Mouse (Mus musculus) embryonic facial prominence, embryonic 15.5 days (tissue): ENCODE measurements around the gene Grk6. TPM values are rescaled to one million over a fixed set of nuclear protein-coding genes. Genes with fewer than 3 reads are reported as not detected.

ENCODE experiments used
- ATAC-seq: fragments of 200-750 bp; cut with Nextera tagmentation; 2 replicates; pipeline ENCODE4 v1.8.0; 2017; ENCODE audit warnings: low read depth, moderate TSS enrichment; ENCODE audit not compliant: insufficient number of reproducible peaks, low FRiP score, low TSS enrichment
- H3K27ac ChIP-seq: fragments of 300-500 bp; sonication (generic); replicated peaks from 2 replicates; pipeline ENCODE4 v1.5.1; 2015; ENCODE audit warnings: mild to moderate bottlenecking, inconsistent platforms
- H3K27me3 ChIP-seq: fragments of 300-500 bp; sonication (generic); 2 replicates; pipeline ENCODE4 v1.6.1; 2015; ENCODE audit warnings: inconsistent platforms
- H3K36me3 ChIP-seq: fragments of 300-500 bp; sonication (generic); 2 replicates; pipeline ENCODE4 v1.6.1; 2015; ENCODE audit warnings: mild to moderate bottlenecking, inconsistent platforms
- H3K4me1 ChIP-seq: fragments of 300-500 bp; sonication (generic); 2 replicates; pipeline ENCODE4 v1.6.1; 2015; ENCODE audit warnings: inconsistent platforms
- H3K4me2 ChIP-seq: fragments of 300-500 bp; sonication (generic); replicated peaks from 2 replicates; pipeline ENCODE4 v1.6.1; 2015; ENCODE audit warnings: mild to moderate bottlenecking, inconsistent platforms
- H3K4me3 ChIP-seq: fragments of 300-500 bp; sonication (generic); replicated peaks from 2 replicates; pipeline ENCODE4 v1.5.1; 2015; ENCODE audit warnings: mild to moderate bottlenecking, inconsistent platforms
- H3K9ac ChIP-seq: fragments of 300-500 bp; sonication (generic); 2 replicates; pipeline ENCODE4 v1.6.1; 2015; ENCODE audit warnings: inconsistent platforms
- H3K9me3 ChIP-seq: fragments of 300-500 bp; sonication (generic); replicated peaks from 2 replicates; pipeline ENCODE4 v1.6.1; 2016; ENCODE audit warnings: inconsistent platforms
- WGBS: fragments of 180-500 bp; shearing (Covaris S2); methylation state at CpG from one replicate; pipeline ENCODE4 v1.1.7; 2015; 5-methylcytosine and 5-hydroxymethylcytosine counted together
- polyA plus RNA-seq: library from polyadenylated mRNA; unstranded; fragments of >200 nt; fragmentation: Nextera tagmentation; extraction: Ambion mirVana; gene quantifications from 2 replicates; pipeline ENCODE4 v1.2.1, GENCODE M21; 2015

Gene Grk6
- polyA plus RNA-seq, 1 experiment from 2014 or later = 45.1 TPM

DNA sequence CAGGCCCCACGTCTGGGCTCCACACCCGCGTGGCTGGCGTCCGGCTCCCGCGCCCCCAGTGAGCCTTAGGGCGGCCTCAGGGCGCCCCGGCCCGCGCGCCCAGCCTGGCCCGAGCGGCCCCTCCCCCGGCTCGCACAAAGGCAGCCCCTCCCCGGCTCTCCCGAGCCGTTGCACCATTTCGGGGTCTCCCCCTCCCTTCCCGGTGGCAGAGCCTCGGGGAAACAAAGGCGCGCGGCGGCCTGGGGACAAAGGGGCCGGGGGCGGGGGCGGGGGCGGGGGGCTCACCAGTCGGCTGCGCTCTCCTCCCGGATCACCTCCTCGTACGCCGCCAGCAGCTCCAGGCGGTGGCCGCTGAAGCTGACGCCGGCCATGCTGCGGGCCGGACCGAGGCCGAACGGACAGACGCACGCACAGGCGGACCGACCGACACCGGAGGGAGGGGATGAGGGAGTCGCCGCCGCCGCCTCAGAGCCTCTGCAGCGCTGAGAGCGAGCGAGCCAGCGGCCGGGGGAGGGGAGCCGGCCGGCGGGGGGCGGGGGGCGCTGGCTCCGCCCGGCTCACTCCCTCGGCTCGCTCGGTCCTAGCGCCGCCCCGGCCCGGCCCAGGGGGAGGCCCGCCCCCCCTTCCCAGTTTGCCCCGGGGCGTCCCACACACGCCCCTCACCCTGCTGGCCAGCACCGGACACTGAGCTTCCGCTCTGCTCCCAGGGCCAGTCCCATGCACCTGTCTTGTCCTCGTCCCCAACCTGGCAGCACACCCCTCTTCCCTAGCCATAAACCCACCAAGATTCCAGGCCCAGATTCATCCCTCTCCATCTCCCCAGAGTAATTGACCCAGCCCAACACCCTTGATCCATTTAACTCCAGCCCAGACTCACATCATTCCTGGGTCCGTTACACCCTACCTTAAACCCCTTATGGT lies 43.0 kb downstream of the Grk6 start, which contains the start of gene Dbn1:
Gene Dbn1 (minus strand): TSS at position 534 of the 921 bp plus-strand sequence.
- Histone ChIP-seq H3K4me1 (peaks cover 48% of the 10 kb centered on the region), H3K4me2 (peak within 1 kb of the TSS; percentile 80), H3K9me3 (no peaks in the 10 kb centered on the region), H3K27ac (peak within 1 kb of the TSS; percentile 89), H3K36me3 (peaks cover 2% of the 10 kb centered on the region; the same call in 1 of the 2 replicates), H3K4me3 (peak within 1 kb of the TSS; percentile 99), H3K9ac (peak within 1 kb of the TSS; percentile 98), H3K27me3 (no peaks in the 10 kb centered on the region)
- peak; percentile 90 for ATAC-seq
- WGBS = under 1% methylated on average over 66 of the region's 83 CpGs

DNA sequence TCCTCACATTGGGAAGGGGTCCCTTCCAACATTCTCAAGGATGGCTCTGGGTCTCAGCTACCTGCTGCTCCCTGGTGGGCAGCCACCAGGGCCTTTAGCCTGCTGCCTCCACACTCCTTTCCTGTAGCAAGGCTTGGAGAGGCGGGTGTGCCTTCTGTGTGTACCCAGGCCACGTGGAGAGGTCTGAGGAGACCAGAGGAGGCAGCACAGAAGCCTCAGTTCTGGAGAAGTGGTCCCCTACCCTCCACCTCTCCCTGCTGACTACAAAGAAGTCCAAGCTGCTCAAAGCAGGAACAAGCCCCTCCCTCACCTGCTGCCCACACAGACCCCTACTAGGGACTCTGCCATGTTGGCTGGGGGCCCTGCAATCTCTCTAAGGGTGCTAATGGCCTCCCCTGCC lies 49.4 kb downstream of the Grk6 start:
- no peak overlapping the region for H3K9ac ChIP-seq
- no peak for ATAC-seq
- 21% methylated on average over 2 of the region's 2 CpGs for WGBS

DNA sequence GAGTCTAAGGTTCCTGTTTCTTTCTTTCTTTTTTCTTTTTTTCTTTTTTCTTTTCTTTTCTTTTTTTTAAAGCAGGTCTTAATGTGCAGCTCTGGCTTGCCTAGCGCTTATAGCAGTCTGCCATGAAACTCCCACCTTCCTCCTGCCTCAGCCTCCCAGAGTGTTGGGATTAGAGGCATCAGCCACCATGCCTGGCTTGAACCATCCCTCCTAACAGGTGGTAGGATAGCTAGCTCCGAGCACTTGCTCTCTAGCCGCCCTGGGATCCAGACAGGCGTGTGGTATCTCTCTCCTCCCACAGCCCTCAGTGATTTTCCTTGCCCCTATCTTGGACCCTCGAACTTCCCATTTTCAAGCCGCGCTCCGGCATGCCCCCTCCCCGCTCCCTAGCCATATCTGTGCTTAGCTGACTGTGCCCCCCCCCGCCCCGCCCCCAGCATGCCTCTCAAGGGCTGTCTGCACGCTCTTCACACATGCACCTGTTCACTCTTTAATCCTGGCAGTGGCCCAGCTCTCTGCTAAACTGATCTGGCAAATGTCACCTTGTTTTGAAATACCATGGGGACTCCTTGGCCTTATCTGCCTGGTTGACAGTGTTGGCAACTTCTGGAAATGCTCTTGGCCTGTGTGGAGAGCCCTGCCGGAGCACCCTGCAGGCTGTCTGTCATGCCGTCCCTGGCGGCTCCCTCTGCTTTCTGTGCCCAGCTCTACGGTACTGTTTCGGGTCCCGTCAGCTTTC lies 50.2 kb downstream of the Grk6 start:
- Histone ChIP-seq H3K9ac (no peak overlapping the region), H3K4me3 (no peak overlapping the region), H3K4me1 (peaks cover 26% of the 10 kb centered on the region), H3K36me3 (peaks cover 13% of the 10 kb centered on the region), H3K4me2 (no peak overlapping the region), H3K9me3 (no peaks in the 10 kb centered on the region), H3K27ac (no peak overlapping the region), H3K27me3 (no peaks in the 10 kb centered on the region)
- 17% methylated on average over 18 of the region's 18 CpGs for WGBS
- peak; percentile 58; the same call in 1 of the 2 replicates for ATAC-seq

More for the DNA sequence above, 49.4 kb downstream of the Grk6 start:
- Histone ChIP-seq H3K9me3 (no peaks in the 10 kb centered on the region), H3K27me3 (no peaks in the 10 kb centered on the region), H3K36me3 (peaks cover 13% of the 10 kb centered on the region), H3K27ac (no peak overlapping the region), H3K4me1 (peaks cover 26% of the 10 kb centered on the region), H3K4me2 (no peak overlapping the region), H3K4me3 (no peak overlapping the region)

DNA sequence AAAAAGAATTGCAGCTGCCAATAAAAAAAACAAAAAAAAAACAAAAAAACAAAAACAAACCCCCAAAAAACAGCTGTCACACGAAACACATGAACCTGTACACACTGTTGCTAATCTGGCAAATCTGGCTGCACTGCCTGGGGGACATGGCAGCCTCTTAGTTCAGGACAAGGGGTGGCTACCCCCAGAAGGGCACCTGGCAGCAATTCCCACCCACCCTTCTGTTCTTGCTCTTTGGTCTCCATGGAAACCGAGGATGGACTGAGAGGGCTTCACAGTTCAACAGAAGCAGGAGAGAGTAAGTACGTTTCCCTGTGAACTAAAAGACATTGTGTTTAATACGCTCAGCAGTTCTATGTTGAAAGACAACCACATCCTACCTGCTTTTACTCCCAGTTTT lies 50.8 kb downstream of the Grk6 start:
- H3K27ac ChIP-seq = peak overlapping the region; percentile 48; the same call in 1 of the 2 replicates
- peaks cover 17% of the 10 kb centered on the region for H3K36me3 ChIP-seq
- H3K4me1 ChIP-seq = peaks cover 26% of the 10 kb centered on the region
- no peaks in the 10 kb centered on the region for H3K27me3 ChIP-seq
- H3K4me2 ChIP-seq = 0 out of 2 replicates have a peak overlapping the region, but pooled peaks have one; percentile 6
- no peak for ATAC-seq
- H3K4me3 ChIP-seq = no peak overlapping the region
- H3K9ac ChIP-seq = no peak overlapping the region
- WGBS = 35% methylated on average over 4 of the region's 4 CpGs
- H3K9me3 ChIP-seq = no peaks in the 10 kb centered on the region

DNA sequence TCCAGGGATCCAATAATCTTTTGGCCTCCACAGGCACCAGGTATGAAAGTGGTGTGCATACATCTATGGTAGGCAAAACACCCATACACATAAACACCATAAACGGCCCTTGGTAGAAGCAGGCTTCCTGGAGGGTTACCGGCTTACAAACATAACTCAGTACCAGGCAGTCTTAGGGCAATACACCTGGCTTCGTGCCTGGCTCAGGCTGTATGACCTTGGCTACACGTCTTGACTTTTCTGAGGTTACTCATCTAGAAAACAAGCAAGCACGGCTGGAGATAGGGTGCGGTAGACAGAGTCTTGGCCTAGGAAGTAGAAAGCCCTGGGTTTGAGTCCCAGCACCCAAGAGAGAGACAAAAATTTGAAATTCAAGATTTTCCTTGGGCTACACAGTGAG lies 51.8 kb downstream of the Grk6 start:
- no peaks in the 10 kb centered on the region for H3K9me3 ChIP-seq
- peaks cover 22% of the 10 kb centered on the region for H3K36me3 ChIP-seq
- H3K4me2 ChIP-seq = no peak overlapping the region
- WGBS = 83% methylated on average over 6 of the region's 6 CpGs
- ATAC-seq = no peak
- H3K27ac ChIP-seq = no peak overlapping the region
- no peak overlapping the region for H3K9ac ChIP-seq
- no peaks in the 10 kb centered on the region for H3K27me3 ChIP-seq
- no peak overlapping the region for H3K4me3 ChIP-seq
- H3K4me1 ChIP-seq = peaks cover 26% of the 10 kb centered on the region

DNA sequence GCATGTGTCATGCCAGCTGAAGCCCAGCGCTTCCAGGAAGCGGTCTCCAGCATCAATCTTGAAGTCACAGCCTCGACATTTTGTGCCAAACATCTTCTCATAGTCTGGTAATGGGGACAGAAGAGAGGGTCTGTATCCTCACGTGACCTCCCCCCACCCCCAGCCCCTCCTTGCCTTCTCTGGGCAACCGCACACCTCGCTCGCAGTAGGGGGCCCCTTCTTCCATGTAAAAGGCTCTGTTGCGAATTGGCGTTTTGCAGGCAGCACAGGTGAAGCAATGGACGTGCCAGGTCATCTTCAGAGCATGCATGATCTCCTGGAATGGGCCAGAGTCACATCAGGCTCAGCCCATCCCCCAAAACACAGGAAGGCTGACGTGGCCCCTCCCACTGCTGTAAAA lies 54.0 kb downstream of the Grk6 start:
- H3K27ac ChIP-seq = no peak overlapping the region
- H3K27me3 ChIP-seq = no peaks in the 10 kb centered on the region
- no peak overlapping the region for H3K4me2 ChIP-seq
- H3K4me3 ChIP-seq = no peak overlapping the region
- 63% methylated on average over 11 of the region's 11 CpGs for WGBS
- no peak overlapping the region for H3K9ac ChIP-seq
- H3K4me1 ChIP-seq = peaks cover 26% of the 10 kb centered on the region
- no peak for ATAC-seq
- peaks cover 44% of the 10 kb centered on the region for H3K36me3 ChIP-seq
- H3K9me3 ChIP-seq = no peaks in the 10 kb centered on the region

DNA sequence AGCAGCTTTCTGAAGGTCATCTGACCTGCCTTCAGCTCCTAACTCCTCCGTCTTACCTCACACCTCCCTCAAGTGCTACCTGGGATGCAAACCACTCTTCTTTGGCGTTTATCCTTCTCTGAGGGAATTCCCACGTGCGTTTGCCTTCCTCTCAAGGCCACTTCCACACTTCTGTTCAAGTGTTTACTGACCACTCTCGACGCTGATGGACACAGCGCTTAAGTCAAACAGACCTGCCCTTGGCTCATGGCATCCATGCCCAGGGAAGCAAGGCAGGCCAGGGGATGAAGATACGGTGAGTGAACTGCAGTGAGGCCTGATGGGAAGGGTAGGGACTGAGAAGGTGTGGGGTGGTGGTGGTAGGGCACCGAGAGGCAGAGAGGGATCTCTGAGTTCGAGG lies 55.7 kb downstream of the Grk6 start:
- no peaks in the 10 kb centered on the region for H3K27me3 ChIP-seq
- H3K9ac ChIP-seq = no peak overlapping the region
- no peaks in the 10 kb centered on the region for H3K9me3 ChIP-seq
- no peak for ATAC-seq
- H3K4me2 ChIP-seq = no peak overlapping the region
- 76% methylated on average over 10 of the region's 10 CpGs for WGBS
- H3K4me1 ChIP-seq = peaks cover 12% of the 10 kb centered on the region; the same call in 1 of the 2 replicates
- no peak overlapping the region for H3K27ac ChIP-seq
- no peak overlapping the region for H3K4me3 ChIP-seq
- H3K36me3 ChIP-seq = peaks cover 61% of the 10 kb centered on the region

DNA sequence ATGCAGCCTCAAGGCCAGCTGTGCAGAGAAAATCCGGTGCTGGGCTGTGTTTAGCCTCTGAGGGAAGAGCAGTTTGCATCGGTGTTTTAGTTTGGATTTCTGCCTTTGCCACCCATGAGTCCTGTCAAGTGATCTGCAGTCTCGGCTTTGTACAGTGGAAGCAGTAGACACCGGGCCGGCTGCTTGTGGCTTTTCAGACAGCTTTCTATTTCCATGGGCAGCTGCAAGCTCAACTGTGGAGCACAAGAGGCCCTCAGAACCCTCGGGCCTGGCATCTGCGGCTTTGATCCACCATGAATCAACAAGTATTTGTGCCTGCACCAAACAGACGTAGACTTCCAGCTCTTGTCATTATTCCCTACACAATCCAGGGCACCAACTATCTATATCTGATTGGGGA lies 57.5 kb downstream of the Grk6 start:
- Histone ChIP-seq H3K27ac (no peak overlapping the region), H3K4me3 (no peak overlapping the region), H3K4me1 (peaks cover 3% of the 10 kb centered on the region; the same call in 1 of the 2 replicates), H3K9ac (no peak overlapping the region), H3K9me3 (no peaks in the 10 kb centered on the region), H3K4me2 (no peak overlapping the region), H3K27me3 (no peaks in the 10 kb centered on the region), H3K36me3 (peaks cover 79% of the 10 kb centered on the region)
- no peak for ATAC-seq
- WGBS = 82% methylated on average over 8 of the region's 8 CpGs

DNA sequence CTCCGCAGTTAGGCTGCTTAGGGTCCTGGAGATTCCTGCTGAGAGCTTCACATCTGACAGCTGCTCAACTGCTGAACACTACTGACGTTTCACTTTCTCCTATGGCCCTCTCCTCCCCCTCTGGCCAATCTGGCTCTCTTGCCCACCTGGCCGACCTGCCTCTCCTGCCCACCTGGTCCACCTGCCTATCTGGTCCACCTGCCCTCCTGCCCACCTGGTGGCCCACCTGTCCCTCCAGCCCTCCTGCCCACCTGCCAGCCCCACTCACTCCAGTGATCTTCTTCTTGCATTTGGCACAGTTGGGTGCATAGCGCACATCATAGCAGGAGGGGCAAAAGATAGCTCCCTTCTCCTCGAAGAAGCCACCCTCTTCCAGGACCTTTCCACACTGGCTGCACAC lies 59.5 kb downstream of the Grk6 start:
- H3K9ac ChIP-seq = no peak overlapping the region
- H3K27ac ChIP-seq = no peak overlapping the region
- H3K9me3 ChIP-seq = no peaks in the 10 kb centered on the region
- H3K4me2 ChIP-seq = no peak overlapping the region
- H3K4me3 ChIP-seq = no peak overlapping the region
- 78% methylated on average over 5 of the region's 5 CpGs for WGBS
- no peak for ATAC-seq
- peaks cover 15% of the 10 kb centered on the region; the same call in 1 of the 2 replicates for H3K4me1 ChIP-seq
- H3K36me3 ChIP-seq = peaks cover 85% of the 10 kb centered on the region
- no peaks in the 10 kb centered on the region for H3K27me3 ChIP-seq

DNA sequence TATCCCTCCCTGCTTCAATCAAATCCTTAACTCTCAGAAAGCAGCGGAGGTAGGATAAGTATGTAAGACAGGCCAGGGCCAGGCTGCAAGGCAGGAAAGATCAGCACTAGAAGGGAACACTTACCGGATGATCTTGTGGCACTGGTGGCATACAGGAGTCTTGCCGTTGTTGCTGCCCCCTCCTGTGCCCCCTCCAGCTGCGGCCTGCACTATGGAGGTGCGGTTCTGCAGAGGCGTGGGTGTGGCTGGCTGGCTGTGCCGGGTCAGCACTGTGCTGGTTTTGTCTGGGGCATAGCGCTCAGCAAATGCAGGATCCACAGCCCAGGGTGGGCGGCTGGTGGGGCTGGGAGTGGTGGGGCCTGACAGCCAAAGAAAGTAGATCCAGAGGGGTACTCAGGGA lies 60.9 kb downstream of the Grk6 start:
- peaks cover 28% of the 10 kb centered on the region for H3K4me1 ChIP-seq
- no peak overlapping the region for H3K4me3 ChIP-seq
- H3K27ac ChIP-seq = no peak overlapping the region
- H3K9ac ChIP-seq = no peak overlapping the region
- H3K9me3 ChIP-seq = no peaks in the 10 kb centered on the region
- H3K36me3 ChIP-seq = peaks cover 92% of the 10 kb centered on the region
- no peak for ATAC-seq
- WGBS = 95% methylated on average over 9 of the region's 9 CpGs
- no peak overlapping the region for H3K4me2 ChIP-seq
- H3K27me3 ChIP-seq = no peaks in the 10 kb centered on the region

DNA sequence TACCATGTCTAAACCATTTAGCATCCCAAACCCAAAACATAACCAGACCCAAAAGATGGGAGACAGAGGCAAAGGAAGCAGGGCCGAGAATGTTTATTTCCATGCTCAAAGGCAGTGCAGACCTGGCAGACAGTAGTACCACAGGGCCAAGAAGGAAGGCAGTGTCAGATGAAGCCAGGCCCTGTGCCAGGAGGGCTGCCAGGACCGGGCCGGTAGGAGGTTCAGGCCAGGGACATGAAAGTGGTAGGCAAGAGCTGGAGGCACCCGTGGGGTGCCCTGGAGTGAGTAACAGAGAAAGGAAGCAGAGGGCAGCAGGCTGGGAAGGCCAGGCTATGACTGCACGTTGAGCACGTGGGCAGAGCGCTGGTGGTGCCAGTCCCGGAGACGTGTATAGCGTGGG lies 61.8 kb downstream of the Grk6 start:
- Histone ChIP-seq H3K4me1 (peaks cover 36% of the 10 kb centered on the region), H3K9me3 (no peaks in the 10 kb centered on the region), H3K27ac (no peak overlapping the region), H3K36me3 (peaks cover 87% of the 10 kb centered on the region), H3K27me3 (no peaks in the 10 kb centered on the region), H3K4me2 (no peak overlapping the region), H3K4me3 (no peak overlapping the region), H3K9ac (no peak overlapping the region)
- no peak for ATAC-seq
- WGBS = 79% methylated on average over 10 of the region's 10 CpGs
